Mouse (Mus musculus) heart, postnatal 0 days (tissue): ENCODE measurements around the gene Pard3b. TPM values are rescaled to one million over a fixed set of nuclear protein-coding genes. Genes with fewer than 3 reads are reported as not detected.

ENCODE experiments used
- ATAC-seq: fragments of 200-750 bp; cut with Nextera tagmentation; 2 replicates; pipeline ENCODE4 v1.8.0; 2017; ENCODE audit warnings: low read depth, moderate number of reproducible peaks, moderate library complexity; ENCODE audit not compliant: insufficient read depth
- DNase-seq: peaks from one replicate; pipeline ENCODE4 v3.0.0-alpha.2; 2016; ENCODE audit warnings: low spot score
- H3K27ac ChIP-seq: fragments of 300-500 bp; sonication (generic); 2 replicates; pipeline ENCODE4 v1.5.1; 2014; ENCODE audit warnings: low read depth, mild to moderate bottlenecking
- H3K27me3 ChIP-seq: fragments of 300-500 bp; sonication (generic); 2 replicates; pipeline ENCODE4 v1.6.1; 2014; ENCODE audit warnings: low read length, mixed read lengths; ENCODE audit not compliant: control insufficient read depth, insufficient read depth
- H3K36me3 ChIP-seq: fragments of 300-500 bp; sonication (generic); replicated peaks from 2 replicates; pipeline ENCODE4 v1.6.1; 2014; ENCODE audit warnings: low read length, mixed read lengths; ENCODE audit not compliant: control insufficient read depth, insufficient read depth
- H3K4me1 ChIP-seq: fragments of 300-500 bp; sonication (generic); 2 replicates; pipeline ENCODE4 v1.6.1; 2014; ENCODE audit warnings: antibody characterized with exemption; ENCODE audit not compliant: control insufficient read depth, insufficient read depth
- H3K4me2 ChIP-seq: fragments of 300-500 bp; sonication (generic); 2 replicates; pipeline ENCODE4 v1.6.1; 2014; ENCODE audit warnings: low read depth, mild to moderate bottlenecking, low read length, moderate library complexity
- H3K4me3 ChIP-seq: fragments of 300-500 bp; sonication (generic); 2 replicates; pipeline ENCODE4 v1.5.1; 2014; ENCODE audit warnings: low read depth, low read length
- H3K9ac ChIP-seq: fragments of 300-500 bp; sonication (generic); replicated peaks from 2 replicates; pipeline ENCODE4 v1.6.1; 2014; ENCODE audit warnings: low read depth, low read length, mixed read lengths
- H3K9me3 ChIP-seq: fragments of 300-500 bp; sonication (generic); replicated peaks from 2 replicates; pipeline ENCODE4 v1.6.1; 2016; ENCODE audit warnings: low read length; ENCODE audit not compliant: control insufficient read depth
- CTCF ChIP-seq: IDR thresholded peaks from 2 replicates; pipeline ENCODE4 v1.5.1; 2016; ENCODE audit warnings: antibody characterized with exemption, control low read depth, low read depth
- EP300 ChIP-seq: IDR thresholded peaks from 2 replicates; pipeline ENCODE4 v1.6.1; 2016; ENCODE audit warnings: antibody characterized with exemption, low read depth
- WGBS: fragments of 180-500 bp; shearing (Covaris S2); extraction: QIAGEN DNeasy Blood & Tissue Kit; methylation state at CpG from one replicate; pipeline ENCODE4 v1.1.7; 2014; 5-methylcytosine and 5-hydroxymethylcytosine counted together
- polyA plus RNA-seq: library from polyadenylated mRNA; unstranded; fragments of >200 nt; fragmentation: Nextera tagmentation; extraction: Ambion mirVana; gene quantifications from 2 replicates; pipeline ENCODE4 v1.2.1, GENCODE M21; 2015
- total RNA-seq: library from RNA; depleted of rRNA; stranded (reverse); fragments of >200 nt; gene quantifications from 2 replicates; pipeline ENCODE4 v1.2.3, GENCODE M21; 2014; ENCODE audit warnings: low replicate concordance; rRNA removed

Pard3b gene
- total RNA-seq = 4.6 and 8.4 TPM in 2 replicates
- polyA plus RNA-seq = 8.7 and 8.9 TPM in 2 replicates

- peak within 1 kb of the TSS; percentile 73 for H3K27ac ChIP-seq
- peak; percentile 69 for DNase-seq
- no peaks in the 10 kb centered on the region for H3K36me3 ChIP-seq
- TF ChIP-seq EP300 (no peak), CTCF (no peak)
- peak within 1 kb of the TSS; percentile 96 for H3K9ac ChIP-seq
- peak within 1 kb of the TSS; percentile 97 for H3K4me2 ChIP-seq
- H3K9me3 ChIP-seq = no peaks in the 10 kb centered on the region
- peak; percentile 93 for ATAC-seq
- 0 out of 2 replicates have a peak, but pooled peaks cover 4% of the 10 kb centered on the region for H3K27me3 ChIP-seq
- peak within 1 kb of the TSS; percentile 96 for H3K4me3 ChIP-seq
- peaks cover 12% of the 10 kb centered on the region; the same call in 1 of the 2 replicates for H3K4me1 ChIP-seq
- under 1% methylated on average over 48 of the region's 60 CpGs for WGBS
These were observed at the start of gene Pard3b for GRCm38 (mm10) chr1:61638347-61639111. Pard3b (plus strand) TSS chr1:61638824.

- Histone ChIP-seq H3K9me3 (no peaks in the 10 kb centered on the region), H3K27ac (no peak overlapping the region), H3K4me3 (no peak overlapping the region), H3K36me3 (no peaks in the 10 kb centered on the region), H3K27me3 (no peaks in the 10 kb centered on the region), H3K4me1 (no peaks in the 10 kb centered on the region), H3K4me2 (no peak overlapping the region), H3K9ac (no peak overlapping the region)
- TF ChIP-seq CTCF = no peak
- no peak for TF ChIP-seq EP300
- ATAC-seq (no peak), DNase-seq (no peak)
These were observed 22.4 kb upstream of the Pard3b start for GRCm38 (mm10) chr1:61616176-61616575.

- TF ChIP-seq EP300 (no peak), CTCF (no peak)
- H3K27me3 ChIP-seq = no peaks in the 10 kb centered on the region
- ATAC-seq (no peak), DNase-seq (no peak)
- H3K4me2 ChIP-seq = no peak overlapping the region
- H3K4me3 ChIP-seq = no peak overlapping the region
- no peaks in the 10 kb centered on the region for H3K36me3 ChIP-seq
- H3K4me1 ChIP-seq = no peaks in the 10 kb centered on the region
- H3K9ac ChIP-seq = no peak overlapping the region
- WGBS = 68% methylated on average over 1 of the region's 1 CpGs
- no peak overlapping the region for H3K27ac ChIP-seq
- H3K9me3 ChIP-seq = no peaks in the 10 kb centered on the region
These were observed 18.0 kb upstream of the Pard3b start for GRCm38 (mm10) chr1:61620651-61621050.

- no peak for TF ChIP-seq CTCF
- TF ChIP-seq EP300 = no peak
- Histone ChIP-seq H3K4me2 (no peak overlapping the region), H3K9ac (no peak overlapping the region), H3K36me3 (no peaks in the 10 kb centered on the region), H3K27ac (no peak overlapping the region), H3K27me3 (no peaks in the 10 kb centered on the region), H3K4me3 (no peak overlapping the region), H3K9me3 (no peaks in the 10 kb centered on the region), H3K4me1 (no peaks in the 10 kb centered on the region)
- no peak for DNase-seq
- WGBS = 67% methylated on average over 2 of the region's 2 CpGs
- no peak for ATAC-seq
These were observed 8.8 kb upstream of the Pard3b start for GRCm38 (mm10) chr1:61629857-61630256.

GRCm38 (mm10) chr1:61639114-61640093 lies 780 bp downstream of the Pard3b start:
- DNase-seq (peak; percentile 11), ATAC-seq (peak; percentile 67)
- WGBS = 4% methylated on average over 40 of the region's 40 CpGs
- no peaks in the 10 kb centered on the region for H3K36me3 ChIP-seq
- peak overlapping the region; percentile 97 for H3K4me2 ChIP-seq
- peaks cover 12% of the 10 kb centered on the region; the same call in 1 of the 2 replicates for H3K4me1 ChIP-seq
- peak overlapping the region; percentile 96 for H3K4me3 ChIP-seq
- H3K9ac ChIP-seq = peak overlapping the region; percentile 96
- H3K27ac ChIP-seq = peak overlapping the region; percentile 73
- no peak; the same call in 1 of the 2 replicates for TF ChIP-seq CTCF
- no peak for TF ChIP-seq EP300
- 0 out of 2 replicates have a peak, but pooled peaks cover 4% of the 10 kb centered on the region for H3K27me3 ChIP-seq
- H3K9me3 ChIP-seq = no peaks in the 10 kb centered on the region
